Mouse (Mus musculus): Measurements from ENCODE around the gene Pdia5. TPM values are rescaled to one million over a fixed set of nuclear protein-coding genes. Genes with fewer than 3 reads are reported as not detected.

The Pdia5 gene
- polyA plus RNA-seq, 1 experiment from 2014 or later, result 2.0 TPM

GRCm38 (mm10) chr16:35501106-35501760 lies 10.6 kb upstream of the Pdia5 start:
- 90% methylated on average over 4 of the region's 4 CpGs for WGBS (ENCODE audit: missing documents)
- no peaks in the 10 kb centered on the region for H3K36me3 ChIP-seq (ENCODE audit: inconsistent target)

GRCm38 (mm10) chr16:35500342-35500741 lies 9.7 kb upstream of the Pdia5 start:
- H3K36me3 ChIP-seq (ENCODE audit: inconsistent target), result no peaks in the 10 kb centered on the region
- 100% methylated on average over 1 of the region's 3 CpGs for WGBS (ENCODE audit: missing documents)
- no peak overlapping the region for H3K27ac ChIP-seq
- H3K79me2 ChIP-seq (ENCODE audit: inconsistent target), result no peaks in the 10 kb centered on the region
- H3K4me3 ChIP-seq (ENCODE audit: inconsistent target), result no peak overlapping the region

More at GRCm38 (mm10) chr16:35501106-35501760, 10.6 kb upstream of the Pdia5 start:
- Histone ChIP-seq H3K79me2 (ENCODE audit: inconsistent target) (no peaks in the 10 kb centered on the region), H3K27ac (no peak overlapping the region), H3K4me3 (ENCODE audit: inconsistent target) (no peak overlapping the region)

DNA sequence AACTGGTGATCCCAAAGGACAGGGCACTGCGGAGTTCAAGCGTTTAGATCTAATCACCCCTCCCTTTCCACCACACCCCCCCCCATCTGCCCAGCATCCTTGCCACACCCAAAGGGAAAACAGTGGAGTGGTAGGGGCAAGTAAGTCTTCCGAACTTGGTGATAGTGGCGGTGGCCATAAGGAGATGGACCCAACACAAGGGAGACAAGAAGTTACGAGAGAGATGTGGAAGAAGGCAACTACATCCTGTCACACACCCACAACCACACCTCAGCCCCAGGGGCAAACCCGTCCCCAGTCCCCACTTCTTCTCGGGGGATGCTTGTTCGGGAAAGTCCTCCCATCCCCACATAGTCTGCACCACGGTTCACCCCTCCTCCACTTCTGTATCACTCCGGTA lies 880 bp downstream of the Pdia5 start:
- 28% methylated on average over 10 of the region's 10 CpGs for WGBS (ENCODE audit: missing documents)
- Histone ChIP-seq H3K79me2 (ENCODE audit: inconsistent target) (no peaks in the 10 kb centered on the region), H3K36me3 (ENCODE audit: inconsistent target) (no peaks in the 10 kb centered on the region), H3K27ac (no peak overlapping the region), H3K4me3 (ENCODE audit: inconsistent target) (peak overlapping the region; percentile 47)

DNA sequence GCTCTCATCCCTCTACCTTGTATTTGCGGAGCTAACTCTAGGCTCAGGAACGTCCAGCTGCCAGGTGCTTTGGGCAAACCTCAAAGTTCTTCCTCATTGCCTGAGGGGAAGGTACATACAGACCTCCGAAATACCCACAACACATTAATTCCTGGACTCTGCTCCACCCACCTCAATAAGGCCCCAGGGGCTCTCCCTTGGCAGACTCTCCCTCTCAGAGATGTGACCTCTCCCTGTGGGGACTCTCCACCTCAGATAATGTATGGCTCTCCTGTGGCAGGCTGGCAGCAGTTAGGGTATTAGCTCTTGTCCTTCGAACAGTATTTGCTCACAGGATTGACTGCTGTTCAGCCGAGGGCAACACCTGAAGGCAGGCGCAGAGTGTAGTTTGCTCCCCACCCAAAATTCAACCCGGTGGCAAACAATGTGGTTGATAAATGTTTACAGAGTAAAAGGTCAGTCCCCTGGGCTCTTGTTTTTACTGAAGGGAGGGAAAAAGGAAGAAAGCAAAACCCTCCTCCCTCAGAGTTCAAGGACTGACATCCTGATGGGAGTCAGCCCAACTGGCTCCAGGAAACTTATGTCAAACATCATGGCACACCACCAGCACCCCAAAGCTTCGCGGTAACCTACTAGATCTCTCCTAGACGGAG lies 1.5 kb downstream of the Pdia5 start:
- H3K4me3 ChIP-seq (ENCODE audit: inconsistent target), result no peak overlapping the region
- no peaks in the 10 kb centered on the region for H3K36me3 ChIP-seq (ENCODE audit: inconsistent target)
- H3K79me2 ChIP-seq (ENCODE audit: inconsistent target), result no peaks in the 10 kb centered on the region
- WGBS (ENCODE audit: missing documents), result 75% methylated on average over 10 of the region's 10 CpGs
- H3K27ac ChIP-seq, result no peak overlapping the region

GRCm38 (mm10) chr16:35487776-35488175 lies 2.9 kb downstream of the Pdia5 start:
- Histone ChIP-seq H3K36me3 (ENCODE audit: inconsistent target) (no peaks in the 10 kb centered on the region), H3K79me2 (ENCODE audit: inconsistent target) (no peaks in the 10 kb centered on the region), H3K27ac (no peak overlapping the region), H3K4me3 (ENCODE audit: inconsistent target) (no peak overlapping the region)
- 97% methylated on average over 4 of the region's 4 CpGs for WGBS (ENCODE audit: missing documents)

DNA sequence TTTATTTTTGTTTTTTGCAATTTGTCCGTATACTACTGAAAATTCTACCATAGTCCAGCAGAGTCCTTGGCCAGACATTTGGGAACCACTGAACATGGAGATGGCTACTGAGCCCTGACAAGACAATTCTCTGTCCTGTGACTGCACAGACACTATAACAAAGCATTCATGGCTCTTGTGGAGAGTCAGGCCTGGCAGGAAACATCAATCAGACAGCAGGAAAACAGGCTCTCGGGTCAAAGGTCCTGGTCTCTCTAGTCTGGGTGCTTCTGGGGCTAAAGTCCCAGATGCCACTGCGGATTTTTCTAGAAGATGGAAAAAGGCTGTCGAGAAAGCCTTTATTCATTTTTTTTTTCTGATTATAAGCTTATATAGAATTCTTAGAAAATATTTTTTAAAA lies 3.6 kb downstream of the Pdia5 start:
- 77% methylated on average over 4 of the region's 4 CpGs for WGBS (ENCODE audit: missing documents)
- Histone ChIP-seq H3K36me3 (ENCODE audit: inconsistent target) (no peaks in the 10 kb centered on the region), H3K79me2 (ENCODE audit: inconsistent target) (no peaks in the 10 kb centered on the region), H3K27ac (no peak overlapping the region), H3K4me3 (ENCODE audit: inconsistent target) (no peak overlapping the region)

DNA sequence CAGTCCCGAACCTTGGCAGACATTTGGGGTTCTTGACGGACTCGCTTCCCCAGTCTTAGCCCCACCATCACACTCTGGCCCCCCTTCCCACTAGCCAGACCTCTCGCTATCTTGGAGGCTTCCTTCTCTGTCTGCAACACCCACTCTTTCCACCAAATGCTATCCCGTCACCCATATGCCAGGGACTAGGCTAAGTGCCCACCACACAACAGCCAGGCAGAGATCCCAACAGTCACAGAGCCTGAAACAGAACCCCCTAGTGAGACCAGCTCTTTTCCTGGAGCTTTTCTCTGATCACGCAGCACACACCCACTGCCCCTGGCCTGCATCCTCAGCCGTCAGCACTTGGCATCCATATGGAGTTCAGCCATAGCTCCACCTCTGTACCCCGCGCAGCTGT lies 5.0 kb downstream of the Pdia5 start:
- Histone ChIP-seq H3K36me3 (ENCODE audit: inconsistent target) (no peaks in the 10 kb centered on the region), H3K27ac (no peak overlapping the region)

DNA sequence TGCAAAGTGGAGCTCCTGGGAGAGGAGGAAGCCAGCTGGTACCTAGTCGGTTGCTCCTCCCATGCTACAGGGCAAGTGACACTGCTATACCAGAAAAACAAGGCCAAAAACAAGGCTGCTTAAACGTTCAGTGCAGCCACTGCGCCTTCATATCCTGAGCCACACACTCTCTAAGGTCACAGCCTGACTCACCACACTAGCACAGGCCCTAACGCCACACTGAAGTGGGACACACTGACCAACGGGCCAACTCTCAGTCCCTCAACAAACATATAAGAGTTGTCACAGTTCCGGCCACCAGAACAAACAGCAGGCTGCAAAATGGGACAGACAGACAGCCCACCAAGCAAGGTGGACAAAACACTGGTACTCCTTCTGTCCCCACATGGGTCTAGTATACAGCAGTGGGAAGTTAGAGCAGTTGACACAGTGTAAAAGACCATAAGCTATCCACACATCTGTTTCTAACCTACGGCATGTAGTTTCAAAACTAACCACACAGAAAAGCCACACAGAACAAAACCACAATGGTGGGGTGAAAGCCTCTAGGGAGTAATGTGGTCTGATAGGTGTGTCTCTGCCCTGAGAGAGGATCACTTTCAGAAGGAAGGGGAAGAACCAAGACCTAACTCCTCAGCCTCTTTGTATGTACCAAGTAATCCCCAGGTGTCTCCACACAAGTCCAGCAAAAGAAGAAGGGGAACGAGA lies 6.0 kb downstream of the Pdia5 start:
- H3K36me3 ChIP-seq (ENCODE audit: inconsistent target), result no peaks in the 10 kb centered on the region
- no peak overlapping the region for H3K4me3 ChIP-seq (ENCODE audit: inconsistent target)
- no peaks in the 10 kb centered on the region for H3K79me2 ChIP-seq (ENCODE audit: inconsistent target)
- H3K27ac ChIP-seq, result no peak overlapping the region
- WGBS (ENCODE audit: missing documents), result 57% methylated on average over 8 of the region's 8 CpGs

More for the DNA sequence above, 5.0 kb downstream of the Pdia5 start:
- WGBS (ENCODE audit: missing documents), result 92% methylated on average over 9 of the region's 9 CpGs
- H3K4me3 ChIP-seq (ENCODE audit: inconsistent target), result no peak overlapping the region
- no peaks in the 10 kb centered on the region for H3K79me2 ChIP-seq (ENCODE audit: inconsistent target)

- Histone ChIP-seq H3K4me3 (ENCODE audit: inconsistent target) (no peak overlapping the region), H3K36me3 (ENCODE audit: inconsistent target) (no peaks in the 10 kb centered on the region), H3K27ac (no peak overlapping the region), H3K79me2 (ENCODE audit: inconsistent target) (no peaks in the 10 kb centered on the region)
- 88% methylated on average over 4 of the region's 4 CpGs for WGBS (ENCODE audit: missing documents)
These were observed 6.6 kb downstream of the Pdia5 start for GRCm38 (mm10) chr16:35484105-35484504.

DNA sequence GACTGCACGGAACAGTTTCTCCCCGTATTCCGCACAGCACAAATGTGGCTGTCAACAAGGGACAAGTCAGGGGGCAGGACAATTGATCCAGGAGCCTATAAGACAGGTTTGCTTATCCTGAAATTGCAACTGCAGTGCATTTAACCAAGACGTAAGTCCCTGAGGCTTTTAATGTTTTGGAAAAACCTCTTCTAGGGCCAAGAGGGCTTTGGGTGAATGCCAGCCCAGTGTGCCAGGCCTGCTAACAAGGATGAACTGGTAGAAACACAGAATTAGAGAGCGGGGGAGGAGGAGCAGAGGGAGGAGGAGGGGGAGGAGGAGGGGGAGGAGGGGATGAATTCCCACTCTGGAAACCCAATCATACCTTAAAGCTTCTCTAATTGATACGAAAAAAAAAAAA lies 11.4 kb downstream of the Pdia5 start:
- 87% methylated on average over 5 of the region's 6 CpGs for WGBS (ENCODE audit: missing documents)
- Histone ChIP-seq H3K36me3 (ENCODE audit: inconsistent target) (no peaks in the 10 kb centered on the region), H3K79me2 (ENCODE audit: inconsistent target) (no peaks in the 10 kb centered on the region), H3K27ac (no peak overlapping the region), H3K4me3 (ENCODE audit: inconsistent target) (no peak overlapping the region)

- no peak overlapping the region for H3K27ac ChIP-seq
- no peaks in the 10 kb centered on the region for H3K36me3 ChIP-seq (ENCODE audit: inconsistent target)
- no peak overlapping the region for H3K4me3 ChIP-seq (ENCODE audit: inconsistent target)
- WGBS (ENCODE audit: missing documents), result 82% methylated on average over 1 of the region's 1 CpGs
- no peaks in the 10 kb centered on the region for H3K79me2 ChIP-seq (ENCODE audit: inconsistent target)
These were observed 13.4 kb downstream of the Pdia5 start for GRCm38 (mm10) chr16:35477273-35477672.

DNA sequence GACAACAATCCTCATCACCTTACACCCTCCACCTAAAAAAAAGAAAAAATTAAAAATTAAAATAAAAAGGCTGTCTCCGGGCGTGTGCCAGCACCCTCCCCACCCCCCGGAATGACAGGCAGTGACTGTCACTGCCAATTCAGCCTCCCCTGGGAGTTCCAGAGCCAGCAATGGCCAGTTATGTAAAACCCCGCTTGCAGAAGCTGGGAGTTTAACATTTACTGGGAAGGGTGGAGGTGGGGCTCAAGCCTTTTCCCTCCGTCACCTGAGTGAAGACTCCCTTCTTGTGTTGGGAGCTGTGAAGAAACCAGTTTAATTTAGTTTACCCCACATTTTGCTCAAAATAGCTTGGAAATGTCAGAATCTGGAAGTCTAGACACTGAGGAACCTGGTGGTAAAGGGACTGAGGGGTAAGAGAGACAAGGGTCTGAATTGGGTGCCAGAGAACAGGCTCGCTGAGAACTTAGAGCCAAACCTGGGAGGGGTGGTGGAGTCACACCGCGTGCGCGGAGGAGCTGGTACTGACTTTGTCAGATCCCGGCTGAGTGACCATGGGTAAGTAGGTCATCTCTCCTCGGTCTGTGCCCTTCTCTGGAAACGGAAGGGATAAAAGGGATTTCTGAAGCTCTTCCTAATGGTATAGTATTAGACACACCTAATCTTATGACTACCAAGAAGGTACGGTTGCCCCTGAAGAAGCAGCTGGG lies 18.0 kb downstream of the Pdia5 start:
- H3K36me3 ChIP-seq (ENCODE audit: inconsistent target), result no peaks in the 10 kb centered on the region
- no peak overlapping the region for H3K4me3 ChIP-seq (ENCODE audit: inconsistent target)
- H3K79me2 ChIP-seq (ENCODE audit: inconsistent target), result no peaks in the 10 kb centered on the region
- H3K27ac ChIP-seq, result no peak overlapping the region
- WGBS (ENCODE audit: missing documents), result 95% methylated on average over 14 of the region's 14 CpGs

GRCm38 (mm10) chr16:35471841-35472568 lies 18.7 kb downstream of the Pdia5 start:
- Histone ChIP-seq H3K27ac (no peak overlapping the region), H3K36me3 (ENCODE audit: inconsistent target) (no peaks in the 10 kb centered on the region), H3K79me2 (ENCODE audit: inconsistent target) (no peaks in the 10 kb centered on the region), H3K4me3 (ENCODE audit: inconsistent target) (no peak overlapping the region)
- 95% methylated on average over 17 of the region's 17 CpGs for WGBS (ENCODE audit: missing documents)

- no peaks in the 10 kb centered on the region for H3K79me2 ChIP-seq (ENCODE audit: inconsistent target)
These were observed 19.7 kb downstream of the Pdia5 start for GRCm38 (mm10) chr16:35470983-35471382.

More at GRCm38 (mm10) chr16:35470983-35471382, 19.7 kb downstream of the Pdia5 start:
- no peaks in the 10 kb centered on the region for H3K36me3 ChIP-seq (ENCODE audit: inconsistent target)
- 83% methylated on average over 8 of the region's 8 CpGs for WGBS (ENCODE audit: missing documents)
- no peak overlapping the region for H3K4me3 ChIP-seq (ENCODE audit: inconsistent target)
- H3K27ac ChIP-seq, result no peak overlapping the region
